Mouse (Mus musculus) hindbrain, embryonic 16.5 days (tissue): ENCODE data around the gene Prr29. TPM values are rescaled to one million over a fixed set of nuclear protein-coding genes. Genes with fewer than 3 reads are reported as not detected.

Experiments used
- ATAC-seq: fragments of 200-750 bp; cut with Nextera tagmentation; 2 replicates; pipeline ENCODE4 v1.8.0; 2017; ENCODE audit warnings: moderate TSS enrichment, moderate library complexity
- H3K27ac ChIP-seq: fragments of 300-500 bp; sonication (generic); 2 replicates; pipeline ENCODE4 v1.5.1; 2014; ENCODE audit warnings: low read depth, mild to moderate bottlenecking, control low read depth, low read length, moderate library complexity
- H3K27me3 ChIP-seq: fragments of 300-500 bp; sonication (generic); replicated peaks from 2 replicates; pipeline ENCODE4 v1.6.1; 2014; ENCODE audit warnings: low read length; ENCODE audit not compliant: control insufficient read depth, insufficient read depth
- H3K36me3 ChIP-seq: fragments of 300-500 bp; sonication (generic); 2 replicates; pipeline ENCODE4 v1.6.1; 2014; ENCODE audit warnings: mild to moderate bottlenecking, low read length, moderate library complexity, mixed read lengths; ENCODE audit not compliant: control insufficient read depth, insufficient read depth
- H3K4me1 ChIP-seq: fragments of 300-500 bp; sonication (generic); 2 replicates; pipeline ENCODE4 v1.6.1; 2014; ENCODE audit warnings: low read depth, low read length; ENCODE audit not compliant: control insufficient read depth, insufficient read depth
- H3K4me2 ChIP-seq: fragments of 300-500 bp; sonication (generic); 2 replicates; pipeline ENCODE4 v1.6.1; 2014; ENCODE audit warnings: mild to moderate bottlenecking, low read length, control low read depth, moderate library complexity
- H3K4me3 ChIP-seq: fragments of 300-500 bp; sonication (generic); 2 replicates; pipeline ENCODE4 v1.5.1; 2014; ENCODE audit warnings: mild to moderate bottlenecking, low read length, control low read depth, moderate library complexity
- H3K9ac ChIP-seq: fragments of 300-500 bp; sonication (generic); 2 replicates; pipeline ENCODE4 v1.6.1; 2014; ENCODE audit warnings: low read depth, mild to moderate bottlenecking, control low read depth, low read length, moderate library complexity
- H3K9me3 ChIP-seq: fragments of 300-500 bp; sonication (generic); 2 replicates; pipeline ENCODE4 v1.6.1; 2014; ENCODE audit warnings: mild to moderate bottlenecking, low read length, moderate library complexity; ENCODE audit not compliant: control insufficient read depth
- WGBS: fragments of 180-500 bp; shearing (Covaris S2); extraction: QIAGEN DNeasy Blood & Tissue Kit; methylation state at CpG from one replicate; pipeline ENCODE4 v1.1.7; 2014; 5-methylcytosine and 5-hydroxymethylcytosine counted together
- polyA plus RNA-seq: library from polyadenylated mRNA; unstranded; fragments of >200 nt; fragmentation: Nextera tagmentation; extraction: Ambion mirVana; gene quantifications from 2 replicates; pipeline ENCODE4 v1.2.1, GENCODE M21; 2015

Gene Prr29
- polyA plus RNA-seq, 1 experiment from 2014 or later: not detected

- 93% methylated on average over 3 of the region's 3 CpGs for WGBS
- H3K9ac ChIP-seq: no peak overlapping the region
Measured at GRCm38 (mm10) chr11:106410507-106410906, 45.2 kb downstream of the Prr29 start.

GRCm38 (mm10) chr11:106411157-106411556, 45.9 kb downstream of the Prr29 start:
- no peaks in the 10 kb centered on the region for H3K9me3 ChIP-seq
- no peak overlapping the region for H3K27ac ChIP-seq
- no peak overlapping the region for H3K4me2 ChIP-seq
- no peaks in the 10 kb centered on the region for H3K4me1 ChIP-seq
- H3K4me3 ChIP-seq: no peak overlapping the region
- no peak overlapping the region for H3K9ac ChIP-seq
- H3K27me3 ChIP-seq: no peaks in the 10 kb centered on the region
- H3K36me3 ChIP-seq: peaks cover 13% of the 10 kb centered on the region
- ATAC-seq: no peak
- 82% methylated on average over 2 of the region's 2 CpGs for WGBS

More at GRCm38 (mm10) chr11:106410507-106410906, 45.2 kb downstream of the Prr29 start:
- Histone ChIP-seq H3K27ac (no peak overlapping the region), H3K36me3 (peaks cover 18% of the 10 kb centered on the region), H3K4me1 (no peaks in the 10 kb centered on the region), H3K4me2 (no peak overlapping the region), H3K9me3 (no peaks in the 10 kb centered on the region), H3K27me3 (no peaks in the 10 kb centered on the region), H3K4me3 (no peak overlapping the region)
- no peak for ATAC-seq

GRCm38 (mm10) chr11:106412641-106413360, 47.5 kb downstream of the Prr29 start:
- Histone ChIP-seq H3K27me3 (no peaks in the 10 kb centered on the region), H3K36me3 (peaks cover 11% of the 10 kb centered on the region), H3K27ac (no peak overlapping the region), H3K4me1 (no peaks in the 10 kb centered on the region), H3K9ac (no peak overlapping the region), H3K9me3 (no peaks in the 10 kb centered on the region), H3K4me3 (no peak overlapping the region), H3K4me2 (no peak overlapping the region)
- no peak for ATAC-seq
- 89% methylated on average over 3 of the region's 3 CpGs for WGBS

GRCm38 (mm10) chr11:106416331-106416730, 51.1 kb downstream of the Prr29 start:
- H3K4me1 ChIP-seq: no peaks in the 10 kb centered on the region
- no peak overlapping the region for H3K4me3 ChIP-seq
- no peaks in the 10 kb centered on the region for H3K9me3 ChIP-seq
- H3K27me3 ChIP-seq: no peaks in the 10 kb centered on the region
- 78% methylated on average over 3 of the region's 3 CpGs for WGBS
- H3K36me3 ChIP-seq: 0 out of 2 replicates have a peak, but pooled peaks cover 10% of the 10 kb centered on the region
- no peak overlapping the region for H3K9ac ChIP-seq
- ATAC-seq: no peak
- no peak overlapping the region for H3K4me2 ChIP-seq
- H3K27ac ChIP-seq: no peak overlapping the region

- Histone ChIP-seq H3K36me3 (0 out of 2 replicates have a peak, but pooled peaks cover 7% of the 10 kb centered on the region), H3K27ac (no peak overlapping the region), H3K9ac (no peak overlapping the region), H3K4me2 (no peak overlapping the region), H3K27me3 (no peaks in the 10 kb centered on the region), H3K4me3 (no peak overlapping the region), H3K4me1 (no peaks in the 10 kb centered on the region), H3K9me3 (no peaks in the 10 kb centered on the region)
- ATAC-seq: no peak
- WGBS: 89% methylated on average over 2 of the region's 2 CpGs
Measured at GRCm38 (mm10) chr11:106417860-106418259, 52.6 kb downstream of the Prr29 start.

- Histone ChIP-seq H3K27ac (no peak overlapping the region), H3K9me3 (no peaks in the 10 kb centered on the region), H3K4me3 (no peak overlapping the region), H3K27me3 (no peaks in the 10 kb centered on the region), H3K4me1 (no peaks in the 10 kb centered on the region), H3K4me2 (no peak overlapping the region), H3K9ac (no peak overlapping the region), H3K36me3 (0 out of 2 replicates have a peak, but pooled peaks cover 2% of the 10 kb centered on the region)
- peak; percentile 76 for ATAC-seq
- 36% methylated on average over 4 of the region's 4 CpGs for WGBS
Measured at GRCm38 (mm10) chr11:106418622-106419196, 53.4 kb downstream of the Prr29 start.

GRCm38 (mm10) chr11:106419262-106420102, 54.2 kb downstream of the Prr29 start:
- Histone ChIP-seq H3K9me3 (no peaks in the 10 kb centered on the region), H3K27ac (no peak overlapping the region), H3K36me3 (no peaks in the 10 kb centered on the region), H3K4me2 (no peak overlapping the region), H3K4me3 (no peak overlapping the region), H3K9ac (no peak overlapping the region), H3K4me1 (no peaks in the 10 kb centered on the region), H3K27me3 (no peaks in the 10 kb centered on the region)
- no peak for ATAC-seq
- 82% methylated on average over 9 of the region's 9 CpGs for WGBS

- no peak for ATAC-seq
- Histone ChIP-seq H3K9ac (no peak overlapping the region), H3K4me1 (no peaks in the 10 kb centered on the region), H3K4me2 (no peak overlapping the region), H3K4me3 (no peak overlapping the region), H3K27me3 (no peaks in the 10 kb centered on the region), H3K27ac (no peak overlapping the region), H3K36me3 (no peaks in the 10 kb centered on the region), H3K9me3 (no peaks in the 10 kb centered on the region)
- WGBS: 92% methylated on average over 5 of the region's 5 CpGs
Measured at GRCm38 (mm10) chr11:106425201-106425600, 59.9 kb downstream of the Prr29 start.

- ATAC-seq: no peak
- WGBS: 95% methylated on average over 4 of the region's 4 CpGs
Measured at GRCm38 (mm10) chr11:106426447-106426846, 61.2 kb downstream of the Prr29 start.

More at GRCm38 (mm10) chr11:106426447-106426846, 61.2 kb downstream of the Prr29 start:
- H3K36me3 ChIP-seq: no peaks in the 10 kb centered on the region
- no peak overlapping the region for H3K4me3 ChIP-seq
- H3K4me2 ChIP-seq: no peak overlapping the region
- H3K4me1 ChIP-seq: no peaks in the 10 kb centered on the region
- no peak overlapping the region for H3K9ac ChIP-seq
- no peaks in the 10 kb centered on the region for H3K27me3 ChIP-seq
- no peak overlapping the region for H3K27ac ChIP-seq
- no peaks in the 10 kb centered on the region for H3K9me3 ChIP-seq
